Mouse (Mus musculus) thymus, postnatal 4 days (tissue): ENCODE data around the gene Cdc14a.

Source experiments
- DNase-seq: peaks from one replicate; pipeline ENCODE4 v3.0.0; 2021

The Cdc14a gene

GRCm38 (mm10) chr3:116423353-116424159 lies at the start of gene Cdc14a:
Gene Cdc14a (minus strand): TSS chr3:116424032.
- DNase-seq, result peak; percentile 73

- DNase-seq, result no peak
These were observed 41.9 kb upstream of the Cdc14a start for GRCm38 (mm10) chr3:116465709-116466108.

- DNase-seq, result no peak
These were observed 40.5 kb upstream of the Cdc14a start for GRCm38 (mm10) chr3:116464318-116464717.

- DNase-seq, result no peak
These were observed 37.2 kb upstream of the Cdc14a start for GRCm38 (mm10) chr3:116461053-116461452.

- no peak for DNase-seq
These were observed 30.7 kb upstream of the Cdc14a start for GRCm38 (mm10) chr3:116454529-116454928.

- no peak for DNase-seq
These were observed 26.9 kb upstream of the Cdc14a start for GRCm38 (mm10) chr3:116450741-116451140.

GRCm38 (mm10) chr3:116444327-116444726 lies 20.5 kb upstream of the Cdc14a start:
- DNase-seq, result no peak

GRCm38 (mm10) chr3:116442788-116443187 lies 19.0 kb upstream of the Cdc14a start:
- DNase-seq, result no peak

GRCm38 (mm10) chr3:116441518-116442205 lies 17.8 kb upstream of the Cdc14a start:
- DNase-seq, result no peak

GRCm38 (mm10) chr3:116440066-116440997 lies 16.5 kb upstream of the Cdc14a start:
- DNase-seq, result peak; percentile 49

- no peak for DNase-seq
These were observed 13.2 kb upstream of the Cdc14a start for GRCm38 (mm10) chr3:116436811-116437601.

GRCm38 (mm10) chr3:116436113-116436512 lies 12.3 kb upstream of the Cdc14a start:
- no peak for DNase-seq

- DNase-seq, result no peak
These were observed 10.9 kb upstream of the Cdc14a start for GRCm38 (mm10) chr3:116434757-116435156.

- DNase-seq, result no peak
These were observed 2.1 kb upstream of the Cdc14a start for GRCm38 (mm10) chr3:116425901-116426300.

GRCm38 (mm10) chr3:116424973-116425284 lies 1.1 kb upstream of the Cdc14a start:
- peak; percentile 86 for DNase-seq

GRCm38 (mm10) chr3:116424160-116424972 lies 534 bp upstream of the Cdc14a start:
- DNase-seq, result peak; percentile 66

- DNase-seq, result peak; percentile 87
These were observed 958 bp downstream of the Cdc14a start for GRCm38 (mm10) chr3:116422795-116423352.

GRCm38 (mm10) chr3:116422074-116422473 lies 1.8 kb downstream of the Cdc14a start:
- no peak for DNase-seq

- no peak for DNase-seq
These were observed 2.7 kb downstream of the Cdc14a start for GRCm38 (mm10) chr3:116421121-116421520.

- no peak for DNase-seq
These were observed 4.0 kb downstream of the Cdc14a start for GRCm38 (mm10) chr3:116419791-116420190.

GRCm38 (mm10) chr3:116414451-116414860 lies 9.4 kb downstream of the Cdc14a start:
- DNase-seq, result no peak
